Mouse (Mus musculus) CD4-positive, CD25-positive, alpha-beta regulatory T cell, adult 9 weeks (primary cell): ENCODE data around the gene P2ry6. TPM values are rescaled to one million over a fixed set of nuclear protein-coding genes. Genes with fewer than 3 reads are reported as not detected.

Experiments
- polyA plus RNA-seq: library from polyadenylated mRNA; unstranded; fragments of 100-300 nt; shearing (Covaris generic); gene quantifications from one replicate; pipeline ENCODE4 v1.2.1, GENCODE M21; 2017

P2ry6 gene
- not detected for polyA plus RNA-seq

GRCm38 (mm10) chr7:100974135-100974903, at the start of gene P2ry6:
Gene P2ry6, minus strand, starts transcription at chr7:100974649.

GRCm38 (mm10) chr7:101012541-101012940, 38.1 kb upstream of the P2ry6 start, which contains the start of gene P2ry2:
Gene P2ry2, minus strand, starts transcription at chr7:101012866.

GRCm38 (mm10) chr7:100931926-100932480, 42.4 kb downstream of the P2ry6 start, which contains the start of gene Arhgef17:
Gene Arhgef17, minus strand, starts transcription at chr7:100932107.

Other genes with a start within 250 kb of the P2ry6 start
- 33.0 TPM for gene Relt, start 111.2 kb downstream of the P2ry6 start, polyA plus RNA-seq
- gene Arhgef17, start 42.5 kb downstream of the P2ry6 start, polyA plus RNA-seq: not detected
- not detected for gene P2ry2, start 38.2 kb upstream of the P2ry6 start, polyA plus RNA-seq
- 39.1 TPM for gene Fchsd2, start 118.2 kb upstream of the P2ry6 start, polyA plus RNA-seq